Mouse (Mus musculus): ENCODE measurements around the gene Evi5.

Evi5 gene

DNA sequence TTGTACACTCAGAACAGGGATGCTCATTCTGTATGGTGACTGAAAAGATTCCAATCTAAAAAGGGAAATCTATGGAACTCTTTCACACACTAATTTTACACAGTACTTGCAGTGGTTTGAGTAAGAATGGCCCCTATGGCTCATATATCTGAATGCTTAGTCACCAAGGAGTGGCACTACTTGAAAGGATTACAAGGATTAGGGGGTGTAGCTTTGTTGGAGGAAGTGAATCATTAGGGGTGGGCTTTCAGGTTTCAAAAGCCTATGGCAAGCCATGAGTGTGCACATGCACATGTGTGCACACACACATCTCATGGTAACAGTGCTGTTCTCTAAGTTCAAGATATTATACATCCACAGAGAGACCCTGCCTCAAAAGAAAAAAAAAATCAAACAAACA lies 72.3 kb downstream of the Evi5 start:
- DNase-seq (ENCODE audit: low read depth): no peak

GRCm38 (mm10) chr5:107801234-107801633 lies 73.7 kb downstream of the Evi5 start:
- no peak for DNase-seq (ENCODE audit: low read depth)

- DNase-seq (ENCODE audit: low read depth): no peak
Measured at GRCm38 (mm10) chr5:107798290-107798689, 76.6 kb downstream of the Evi5 start.

DNA sequence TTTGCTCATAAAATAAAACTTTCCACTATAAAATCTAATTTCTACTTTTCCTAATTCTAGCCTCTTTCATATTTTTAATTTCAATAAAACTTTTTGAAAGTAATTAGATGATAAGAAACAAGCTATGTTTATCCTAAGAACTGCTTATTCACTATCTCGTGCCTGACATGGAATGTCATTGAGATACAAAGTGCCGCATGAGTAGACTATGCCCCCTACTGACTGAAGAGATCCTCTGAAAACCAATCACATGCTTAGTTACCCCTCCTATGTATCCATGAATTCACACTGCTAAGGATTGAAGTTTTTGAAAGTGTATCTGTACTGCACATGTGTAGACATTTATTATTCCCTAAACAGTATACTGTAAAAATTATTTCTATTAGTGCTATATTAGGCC lies 81.0 kb downstream of the Evi5 start:
- peak; percentile 47 for DNase-seq (ENCODE audit: low read depth)

- no peak for DNase-seq (ENCODE audit: low read depth)
Measured at GRCm38 (mm10) chr5:107793258-107793657, 81.6 kb downstream of the Evi5 start.

DNA sequence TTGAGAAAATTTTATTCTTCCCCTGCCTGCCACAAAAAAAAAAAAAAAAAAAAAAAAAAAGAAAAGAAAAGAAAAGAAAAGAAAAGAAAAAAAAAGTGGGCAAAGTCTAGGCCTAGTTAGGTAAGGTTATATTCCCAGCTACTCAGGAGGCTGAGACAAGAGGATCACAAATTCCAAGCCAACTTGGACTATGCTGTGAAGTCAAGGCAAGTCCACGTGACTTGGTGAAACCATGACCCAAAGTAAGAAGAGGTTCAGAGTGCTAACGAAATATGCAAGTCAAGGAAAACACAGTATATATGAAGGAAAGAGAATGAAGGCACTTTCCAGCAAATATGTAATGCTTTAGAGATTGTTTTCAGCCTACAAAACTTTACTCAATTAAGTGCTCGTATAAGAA lies 82.4 kb downstream of the Evi5 start:
- DNase-seq (ENCODE audit: low read depth): no peak

DNA sequence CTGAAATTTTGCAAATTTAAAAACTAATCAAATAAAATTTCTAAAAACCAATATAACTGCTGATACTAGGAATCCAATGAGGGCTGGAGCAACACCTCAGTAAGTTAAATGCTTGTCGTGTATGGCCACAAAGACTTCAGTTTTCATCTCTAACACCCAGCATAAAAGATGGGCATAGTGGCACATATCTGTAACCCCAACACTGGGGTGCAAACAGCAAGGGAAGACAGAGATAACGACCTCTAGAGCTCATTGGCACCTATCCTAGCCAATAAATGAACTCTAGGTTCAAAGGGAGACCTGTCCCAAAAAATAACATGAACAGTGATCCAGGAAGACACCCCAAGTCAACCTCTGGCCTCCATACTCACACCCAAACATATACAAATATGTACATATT lies 82.9 kb downstream of the Evi5 start:
- no peak for DNase-seq (ENCODE audit: low read depth)

GRCm38 (mm10) chr5:107789492-107789891 lies 85.4 kb downstream of the Evi5 start:
- peak; percentile 56 for DNase-seq (ENCODE audit: low read depth)

- DNase-seq (ENCODE audit: low read depth): peak; percentile 30
Measured at GRCm38 (mm10) chr5:107787682-107788443, 87.0 kb downstream of the Evi5 start.

- peak; percentile 40 for DNase-seq (ENCODE audit: low read depth)
Measured at GRCm38 (mm10) chr5:107782360-107782759, 92.5 kb downstream of the Evi5 start.

DNA sequence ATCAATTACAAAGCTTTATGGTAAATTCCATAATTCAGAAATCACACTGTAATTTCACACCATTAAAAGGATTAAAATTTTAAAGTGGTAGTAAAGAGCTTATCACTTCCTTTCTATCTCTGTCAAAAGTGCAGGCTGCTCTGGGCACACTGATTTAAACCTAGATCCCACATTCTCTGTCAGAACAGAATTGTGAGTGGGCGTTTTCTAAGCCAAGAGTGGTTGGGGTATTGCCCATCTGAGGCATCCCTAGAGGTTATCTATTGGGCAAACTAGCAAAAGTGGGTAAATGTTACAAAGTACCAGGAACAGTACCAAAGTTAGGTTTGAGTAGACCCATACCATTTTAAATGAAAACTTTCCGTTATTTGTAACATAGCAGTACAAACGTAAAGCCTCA lies 96.1 kb downstream of the Evi5 start:
- DNase-seq (ENCODE audit: low read depth): peak; percentile 67

DNA sequence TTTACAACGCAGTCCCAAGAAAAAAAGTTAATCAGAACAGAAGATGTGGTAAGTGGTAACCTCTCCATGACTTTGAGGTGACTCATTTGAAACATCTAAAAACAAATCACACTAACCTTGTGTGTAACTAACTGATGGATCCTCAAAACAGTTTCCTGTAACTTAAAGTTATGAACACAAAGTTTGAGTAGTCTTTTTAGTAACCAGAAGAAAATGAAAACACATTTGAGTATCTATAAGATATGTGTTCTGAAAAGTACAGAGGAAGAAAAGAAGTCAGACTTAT lies 97.4 kb downstream of the Evi5 start:
- peak; percentile 61 for DNase-seq (ENCODE audit: low read depth)

- DNase-seq (ENCODE audit: low read depth): peak; percentile 41
Measured at GRCm38 (mm10) chr5:107776777-107777544, 97.9 kb downstream of the Evi5 start.

GRCm38 (mm10) chr5:107775875-107776274 lies 99.0 kb downstream of the Evi5 start:
- no peak for DNase-seq (ENCODE audit: low read depth)

- DNase-seq (ENCODE audit: low read depth): no peak
Measured at GRCm38 (mm10) chr5:107772049-107772448, 102.9 kb downstream of the Evi5 start.

- no peak for DNase-seq (ENCODE audit: low read depth)
Measured at GRCm38 (mm10) chr5:107768224-107768623, 106.7 kb downstream of the Evi5 start.

- DNase-seq (ENCODE audit: low read depth): no peak
Measured at GRCm38 (mm10) chr5:107765946-107766345, 109.0 kb downstream of the Evi5 start.

GRCm38 (mm10) chr5:107764486-107764885 lies 110.4 kb downstream of the Evi5 start:
- DNase-seq (ENCODE audit: low read depth): no peak

- no peak for DNase-seq (ENCODE audit: low read depth)
Measured at GRCm38 (mm10) chr5:107763674-107764073, 111.2 kb downstream of the Evi5 start.

DNA sequence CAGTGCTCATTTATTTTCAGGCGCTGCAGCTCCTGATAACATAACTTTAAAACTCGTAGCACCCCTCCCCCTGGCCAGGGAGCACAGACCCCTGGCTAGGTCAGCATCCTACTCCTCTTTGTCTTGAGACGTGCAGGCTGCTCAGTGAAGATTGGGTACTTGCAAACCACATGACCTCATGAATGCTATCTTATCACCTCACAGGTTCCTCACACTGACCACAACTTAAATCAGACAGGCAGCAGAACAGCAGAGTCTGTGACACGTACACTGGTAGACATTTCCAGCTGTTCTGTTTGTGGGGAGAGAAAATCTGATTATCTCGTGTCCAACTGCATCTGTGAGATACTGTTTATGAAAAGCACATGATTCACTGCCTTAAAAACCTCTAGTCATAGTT lies 115.8 kb downstream of the Evi5 start:
- DNase-seq (ENCODE audit: low read depth): peak; percentile 69

DNA sequence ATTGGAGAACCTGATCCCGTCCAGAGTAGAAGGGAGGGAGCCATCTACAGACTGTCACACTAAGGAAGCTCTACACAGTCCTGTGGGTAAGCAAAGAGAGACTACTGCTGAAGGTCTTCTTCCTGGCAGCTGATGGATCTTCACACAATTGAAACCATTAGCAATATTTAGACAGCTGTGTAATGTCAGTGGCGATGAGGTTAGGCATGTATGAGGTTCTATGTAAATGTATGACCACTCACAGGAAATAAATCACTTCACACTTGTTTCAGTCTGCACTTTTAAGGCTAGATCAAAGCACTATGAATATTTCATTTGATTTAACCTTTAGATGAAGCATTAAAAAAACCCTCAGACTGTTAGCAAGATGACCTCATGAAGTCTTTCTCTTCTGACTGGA lies 118.8 kb downstream of the Evi5 start:
- DNase-seq (ENCODE audit: low read depth): peak; percentile 65

DNA sequence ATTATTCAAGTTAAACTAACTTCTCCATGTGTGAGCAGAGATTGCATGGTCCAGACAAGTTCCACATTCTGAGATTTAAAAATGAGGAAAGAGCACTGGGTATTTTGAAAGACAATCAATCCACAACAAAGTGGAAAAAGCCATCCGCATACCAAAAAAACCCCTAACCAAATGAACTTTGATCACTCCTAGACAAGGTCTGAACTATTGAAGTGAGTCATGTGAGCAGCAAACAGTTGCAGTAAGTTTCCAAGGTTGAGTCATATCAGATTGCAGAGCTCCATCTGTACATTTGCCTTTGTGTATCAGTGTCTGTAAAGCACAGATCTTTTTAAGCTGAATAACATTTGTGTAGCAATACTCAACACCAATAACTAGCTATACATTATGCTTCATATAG lies 120.2 kb downstream of the Evi5 start:
- peak; percentile 86 for DNase-seq (ENCODE audit: low read depth)

DNA sequence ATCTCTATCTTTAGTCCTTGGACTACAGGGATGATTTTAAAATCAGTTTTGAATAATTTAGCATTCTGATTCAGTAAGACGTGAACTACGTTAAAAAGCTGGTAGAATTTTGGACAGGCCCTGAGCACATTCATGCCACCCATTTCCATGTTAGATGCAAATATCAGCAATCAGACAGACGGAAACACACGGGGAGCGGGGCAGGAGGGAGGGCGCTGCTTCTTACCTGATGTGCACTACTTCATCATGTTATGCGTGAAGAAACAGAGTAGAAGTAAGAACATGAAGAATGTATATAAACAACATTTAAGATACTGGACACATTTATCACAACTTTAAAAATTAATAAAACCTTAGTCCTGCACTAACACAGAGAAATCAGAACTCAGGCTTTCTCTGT lies 121.3 kb downstream of the Evi5 start:
- peak; percentile 47 for DNase-seq (ENCODE audit: low read depth)
